Mouse (Mus musculus) splenic B cell, adult 2 months (primary cell): ENCODE data around the gene Erbb2.

Experiments used
- DNase-seq: peaks from one replicate; pipeline ENCODE4 v3.0.0-alpha.2; 2011; ENCODE audit warnings: low read depth, low spot score
- H3K27me3 ChIP-seq: 2 replicates; pipeline ENCODE4 v1.6.1; 2012; ENCODE audit warnings: mild to moderate bottlenecking, low read length, moderate library complexity, mixed read lengths; ENCODE audit not compliant: control insufficient read depth, poor library complexity, insufficient read depth, severe bottlenecking
- H3K36me3 ChIP-seq: 2 replicates; pipeline ENCODE4 v1.6.1; 2012; ENCODE audit warnings: mild to moderate bottlenecking, low read length, moderate library complexity, mixed read lengths; ENCODE audit not compliant: control insufficient read depth, poor library complexity, insufficient read depth, severe bottlenecking

The Erbb2 gene

GRCm38 (mm10) chr11:98412273-98412796 is at the start of gene Erbb2:
Erbb2 (plus strand) TSS chr11:98412470.
- Histone ChIP-seq H3K27me3 (peaks cover 7% of the 10 kb centered on the region; the same call in 1 of the 2 replicates), H3K36me3 (no peaks in the 10 kb centered on the region)
- peak; percentile 19 for DNase-seq

GRCm38 (mm10) chr11:98363817-98364216 is 48.5 kb upstream of the Erbb2 start:
- no peak for DNase-seq
- Histone ChIP-seq H3K36me3 (no peaks in the 10 kb centered on the region), H3K27me3 (no peaks in the 10 kb centered on the region)

GRCm38 (mm10) chr11:98364410-98364809 is 47.9 kb upstream of the Erbb2 start:
- H3K36me3 ChIP-seq, result no peaks in the 10 kb centered on the region
- DNase-seq, result no peak
- H3K27me3 ChIP-seq, result no peaks in the 10 kb centered on the region

- H3K36me3 ChIP-seq, result no peaks in the 10 kb centered on the region; the same call in 1 of the 2 replicates
- DNase-seq, result peak; percentile 49
Measured at GRCm38 (mm10) chr11:98366290-98366689, 46.0 kb upstream of the Erbb2 start.

GRCm38 (mm10) chr11:98367171-98367862 is 45.0 kb upstream of the Erbb2 start:
- no peak for DNase-seq
- no peaks in the 10 kb centered on the region; the same call in 1 of the 2 replicates for H3K36me3 ChIP-seq

More at GRCm38 (mm10) chr11:98366290-98366689, 46.0 kb upstream of the Erbb2 start:
- no peaks in the 10 kb centered on the region for H3K27me3 ChIP-seq

GRCm38 (mm10) chr11:98367863-98368186 is 44.4 kb upstream of the Erbb2 start:
- no peak for DNase-seq
- no peaks in the 10 kb centered on the region; the same call in 1 of the 2 replicates for H3K36me3 ChIP-seq
- H3K27me3 ChIP-seq, result no peaks in the 10 kb centered on the region

More at GRCm38 (mm10) chr11:98367171-98367862, 45.0 kb upstream of the Erbb2 start:
- no peaks in the 10 kb centered on the region for H3K27me3 ChIP-seq

- H3K36me3 ChIP-seq, result no peaks in the 10 kb centered on the region; the same call in 1 of the 2 replicates
- H3K27me3 ChIP-seq, result no peaks in the 10 kb centered on the region
- DNase-seq, result no peak
Measured at GRCm38 (mm10) chr11:98369337-98369736, 42.9 kb upstream of the Erbb2 start.

- peaks cover 6% of the 10 kb centered on the region for H3K36me3 ChIP-seq
- no peak for DNase-seq
Measured at GRCm38 (mm10) chr11:98370588-98370987, 41.7 kb upstream of the Erbb2 start.

GRCm38 (mm10) chr11:98371556-98372240 is 40.6 kb upstream of the Erbb2 start:
- Histone ChIP-seq H3K36me3 (peaks cover 6% of the 10 kb centered on the region), H3K27me3 (no peaks in the 10 kb centered on the region)
- no peak for DNase-seq

More at GRCm38 (mm10) chr11:98370588-98370987, 41.7 kb upstream of the Erbb2 start:
- no peaks in the 10 kb centered on the region for H3K27me3 ChIP-seq

- H3K36me3 ChIP-seq, result peaks cover 9% of the 10 kb centered on the region
- peak; percentile 82 for DNase-seq
Measured at GRCm38 (mm10) chr11:98372406-98372805, 39.9 kb upstream of the Erbb2 start.

GRCm38 (mm10) chr11:98373244-98373643 is 39.0 kb upstream of the Erbb2 start:
- H3K27me3 ChIP-seq, result no peaks in the 10 kb centered on the region
- peaks cover 9% of the 10 kb centered on the region for H3K36me3 ChIP-seq
- no peak for DNase-seq

More at GRCm38 (mm10) chr11:98372406-98372805, 39.9 kb upstream of the Erbb2 start:
- H3K27me3 ChIP-seq, result no peaks in the 10 kb centered on the region

- Histone ChIP-seq H3K36me3 (peaks cover 9% of the 10 kb centered on the region), H3K27me3 (no peaks in the 10 kb centered on the region)
- no peak for DNase-seq
Measured at GRCm38 (mm10) chr11:98374266-98374665, 38.0 kb upstream of the Erbb2 start.

- DNase-seq, result no peak
- Histone ChIP-seq H3K36me3 (peaks cover 15% of the 10 kb centered on the region), H3K27me3 (no peaks in the 10 kb centered on the region)
Measured at GRCm38 (mm10) chr11:98376756-98377155, 35.5 kb upstream of the Erbb2 start.

GRCm38 (mm10) chr11:98377787-98378186 is 34.5 kb upstream of the Erbb2 start:
- H3K27me3 ChIP-seq, result no peaks in the 10 kb centered on the region
- no peak for DNase-seq
- peaks cover 15% of the 10 kb centered on the region for H3K36me3 ChIP-seq

GRCm38 (mm10) chr11:98379379-98379778 is 32.9 kb upstream of the Erbb2 start:
- Histone ChIP-seq H3K36me3 (peaks cover 15% of the 10 kb centered on the region), H3K27me3 (no peaks in the 10 kb centered on the region)
- no peak for DNase-seq
